ENCODE assay signal across 13 mouse cellular contexts in the genomic region with DNA sequence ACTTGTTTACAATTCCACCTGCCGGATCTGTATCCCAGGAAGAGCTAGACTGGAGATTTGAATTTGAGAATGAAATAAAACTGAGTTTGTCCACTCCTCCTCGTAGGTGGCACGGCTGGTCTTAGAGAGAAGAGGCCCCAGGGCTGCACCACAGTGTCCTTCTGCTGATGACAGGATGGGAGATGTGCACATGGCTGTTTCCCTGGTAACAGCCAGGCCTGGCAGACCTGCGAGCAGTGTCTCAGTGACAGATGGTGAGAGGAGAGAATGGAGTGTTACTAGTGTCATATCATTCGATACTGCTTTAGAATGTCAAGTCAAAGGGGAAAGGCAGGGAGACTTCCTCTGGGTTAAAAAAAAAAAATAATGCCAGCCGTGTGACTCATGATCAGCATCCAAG. TPM values are rescaled to one million over a fixed set of nuclear protein-coding genes. Genes with fewer than 3 reads are reported as not detected.
DNase-seq lines count a peak whose midpoint lies in the region; ATAC-seq and TF ChIP-seq lines count a peak whose summit lies in the region.
"Had no signal": no experiment of that assay in that cellular context is flagged by ENCODE, and none has a peak within 500 bp of the region (broad histone marks: within the 10 kb centered on the region; RNA-seq: fewer than 3 reads in every experiment).

No protein-coding gene starts in this region.

- TF ChIP-seq CTCF in brain, embryonic 14.5 days (IDR thresholded peaks at IDR 0.05; ENCODE audit: borderline replicate concordance, extremely low read depth, insufficient read depth, insufficient read length): no peak
- no peak for TF ChIP-seq CTCF in hindbrain, postnatal 0 days (IDR thresholded peaks at IDR 0.05; ENCODE audit: low read depth)

- no peak for DNase-seq in forebrain, embryonic 11.5 days (ENCODE audit: low spot score)
- peak; percentile 83 for DNase-seq in brain, embryonic 14.5 days (ENCODE audit: low read depth)
- DNase-seq in cerebellum, postnatal 14 days: peak; percentile 73 to 80
- peak; percentile 77 for DNase-seq in hindbrain, postnatal 0 days (ENCODE audit: low spot score)
- no peak for DNase-seq in kidney, postnatal 10 days
- DNase-seq in gastrocnemius, postnatal 4 days (ENCODE audit: low spot score in 2 of 2): no peak
- no peak for DNase-seq in right cerebral cortex, postnatal 36 days (ENCODE audit: low spot score in 2 of 2)
- DNase-seq: right cerebral cortex, adult 18-20 months had no signal

- no peak overlapping the region for H3K27ac ChIP-seq in forebrain, embryonic 13.5 days
- no peak overlapping the region for H3K27ac ChIP-seq in forebrain, embryonic 11.5 days (ENCODE audit: low read depth, low read length)
- peak overlapping the region; percentile 69 for H3K27ac ChIP-seq in hindbrain, postnatal 0 days
- H3K27ac ChIP-seq: kidney, embryonic 15.5 days; limb, embryonic 12.5 days; lung, embryonic 15.5 days had no signal

- no peak overlapping the region for H3K4me3 ChIP-seq in forebrain, embryonic 13.5 days
- H3K4me3 ChIP-seq in forebrain, embryonic 11.5 days (ENCODE audit: low read depth, low read length): no peak overlapping the region
- H3K4me3 ChIP-seq in hindbrain, postnatal 0 days (ENCODE audit: low read length): no peak overlapping the region
- H3K4me3 ChIP-seq: kidney, embryonic 15.5 days; limb, embryonic 12.5 days; lung, embryonic 15.5 days had no signal

- H3K27me3 ChIP-seq in forebrain, embryonic 13.5 days: no peaks in the 10 kb centered on the region
- H3K27me3 ChIP-seq in forebrain, embryonic 11.5 days (ENCODE audit: control insufficient read depth, insufficient read depth, low read length): no peaks in the 10 kb centered on the region
- no peaks in the 10 kb centered on the region for H3K27me3 ChIP-seq in hindbrain, postnatal 0 days (ENCODE audit: insufficient read depth, low read length)
- H3K27me3 ChIP-seq: kidney, embryonic 15.5 days; limb, embryonic 12.5 days; lung, embryonic 15.5 days had no signal

- H3K9me3 ChIP-seq in forebrain, embryonic 13.5 days (replicated peaks): no peaks in the 10 kb centered on the region
- H3K9me3 ChIP-seq in forebrain, embryonic 11.5 days (ENCODE audit: control insufficient read depth, low read length): no peaks in the 10 kb centered on the region
- no peaks in the 10 kb centered on the region for H3K9me3 ChIP-seq in hindbrain, postnatal 0 days (ENCODE audit: low read length)
- H3K9me3 ChIP-seq: kidney, embryonic 15.5 days; limb, embryonic 12.5 days; lung, embryonic 15.5 days had no signal

- TF ChIP-seq POLR2A in brain, embryonic 14.5 days (IDR thresholded peaks at IDR 0.05; ENCODE audit: borderline replicate concordance, extremely low read depth, insufficient read depth, insufficient read length, poor library complexity, severe bottlenecking): no peak

- peak; percentile 83; the same call in 1 of the 2 replicates for ATAC-seq in forebrain, embryonic 13.5 days
- no peak for ATAC-seq in forebrain, embryonic 11.5 days (replicated peaks; ENCODE audit: low FRiP score)
- ATAC-seq in hindbrain, postnatal 0 days: peak; percentile 93

- peaks cover 16% of the 10 kb centered on the region; the same call in 1 of the 2 replicates for H3K4me1 ChIP-seq in forebrain, embryonic 13.5 days
- no peaks in the 10 kb centered on the region for H3K4me1 ChIP-seq in forebrain, embryonic 11.5 days (replicated peaks; ENCODE audit: control insufficient read depth, insufficient read depth, low read length)
- 0 out of 2 replicates have a peak, but pooled peaks cover 3% of the 10 kb centered on the region for H3K4me1 ChIP-seq in hindbrain, postnatal 0 days (ENCODE audit: insufficient read depth, low read length)
- H3K4me1 ChIP-seq: kidney, embryonic 15.5 days; limb, embryonic 12.5 days; lung, embryonic 15.5 days had no signal

- no peak overlapping the region for H3K4me2 ChIP-seq in forebrain, embryonic 13.5 days
- no peak overlapping the region for H3K4me2 ChIP-seq in forebrain, embryonic 11.5 days (ENCODE audit: low read depth, low read length, severe bottlenecking)
- no peak overlapping the region for H3K4me2 ChIP-seq in hindbrain, postnatal 0 days (ENCODE audit: low read depth, low read length)
- H3K4me2 ChIP-seq: kidney, embryonic 15.5 days; limb, embryonic 12.5 days; lung, embryonic 15.5 days had no signal

- 62% methylated on average over 6 of the region's 6 CpGs for WGBS in forebrain, embryonic 13.5 days
- 74% methylated on average over 6 of the region's 6 CpGs for WGBS in forebrain, embryonic 11.5 days
- 36% methylated on average over 6 of the region's 6 CpGs for WGBS in hindbrain, postnatal 0 days

- H3K9ac ChIP-seq in forebrain, embryonic 13.5 days: no peak overlapping the region
- H3K9ac ChIP-seq in forebrain, embryonic 11.5 days (ENCODE audit: low read length): no peak overlapping the region
- H3K9ac ChIP-seq in hindbrain, postnatal 0 days (replicated peaks; ENCODE audit: low read length): no peak overlapping the region
- H3K9ac ChIP-seq: kidney, embryonic 15.5 days; limb, embryonic 12.5 days; lung, embryonic 15.5 days had no signal

- H3K36me3 ChIP-seq in forebrain, embryonic 13.5 days (ENCODE audit: poor library complexity, severe bottlenecking): no peaks in the 10 kb centered on the region
- H3K36me3 ChIP-seq in forebrain, embryonic 11.5 days (ENCODE audit: control insufficient read depth, insufficient read depth, low read length): no peaks in the 10 kb centered on the region
- H3K36me3 ChIP-seq in hindbrain, postnatal 0 days (ENCODE audit: insufficient read depth, low read length): no peaks in the 10 kb centered on the region
- H3K36me3 ChIP-seq: kidney, embryonic 15.5 days; limb, embryonic 12.5 days; lung, embryonic 15.5 days had no signal

RNA-seq across cellular contexts. Expression of a gene that starts 39.2 kb away (rescaled TPM):
- polyA plus RNA-seq in forebrain, embryonic 13.5 days (2015; fragmentation: Nextera tagmentation; extraction: Ambion mirVana): 0.15 TPM in 1 of 2 replicates, not detected in the other
- 0.19 TPM in 1 of 2 replicates, not detected in the other for polyA plus RNA-seq in forebrain, embryonic 11.5 days (2014; fragmentation: Nextera tagmentation; extraction: Ambion mirVana)
- polyA plus RNA-seq in brain, embryonic 14.5 days (2012; rRNA removed): 0.10 and 0.11 TPM in 2 replicates
- total RNA-seq in hindbrain, postnatal 0 days (2014; rRNA removed): 0.14 and 0.42 TPM in 2 replicates
- polyA plus RNA-seq in hindbrain, postnatal 0 days (2015; fragmentation: Nextera tagmentation; extraction: Ambion mirVana): 0.37 and 0.44 TPM in 2 replicates
- total RNA-seq in gastrocnemius, postnatal 4 days (2021): not detected
- polyA plus RNA-seq: C2C12; kidney, embryonic 15.5 days; limb, embryonic 12.5 days had no signal

Comparison
In these comparisons a context has a peak if more than half of its experiments do, and no peak if none do; other contexts are left out.
1. DNase-seq: peak in brain, embryonic 14.5 days (single experiment), cerebellum, postnatal 14 days (2 of 2) and hindbrain, postnatal 0 days (single experiment); none in forebrain, embryonic 11.5 days (single experiment), kidney, postnatal 10 days (single experiment), gastrocnemius, postnatal 4 days (0 of 2) and right cerebral cortex, postnatal 36 days (0 of 2).